Mouse (Mus musculus): ENCODE results near the gene Cntrob. TPM values are rescaled to one million over a fixed set of nuclear protein-coding genes. Genes with fewer than 3 reads are reported as not detected.
"Not testable (repeated sequence)": the region's sequence is repeated elsewhere in the genome, so short reads cannot be mapped to it uniquely, and the experiment has no call there.

The Cntrob gene
- polyA plus RNA-seq, 1 experiment from 2014 or later: 10.3 TPM

- H3K4me3 ChIP-seq (ENCODE audit: low read depth, low read length): no peak overlapping the region
- no peak overlapping the region for H3K27ac ChIP-seq (ENCODE audit: low read depth, low read length)
- peak overlapping the region; percentile 80; the same call in 1 of the 2 replicates for H3K9ac ChIP-seq (replicated peaks; ENCODE audit: low read depth, low read length)
- H3K4me2 ChIP-seq (ENCODE audit: low read depth, low read length): peak overlapping the region; percentile 66; the same call in 1 of the 2 replicates
- H3K27me3 ChIP-seq (ENCODE audit: control insufficient read depth, insufficient read depth, low read length): no peaks in the 10 kb centered on the region
- peaks cover 34% of the 10 kb centered on the region for H3K4me1 ChIP-seq (ENCODE audit: control insufficient read depth, insufficient read depth, low read length)
- WGBS: 63% methylated on average over 6 of the region's 6 CpGs
- ATAC-seq (ENCODE audit: low read depth): no peak
- H3K9me3 ChIP-seq (ENCODE audit: control insufficient read depth, low read length): no peaks in the 10 kb centered on the region
- H3K36me3 ChIP-seq (ENCODE audit: control insufficient read depth, insufficient read depth, low read length): no peaks in the 10 kb centered on the region; the same call in 1 of the 2 replicates
Observed at GRCm38 (mm10) chr11:69322010-69322409, 1.6 kb downstream of the Cntrob start.

- Histone ChIP-seq H3K4me1 (ENCODE audit: control insufficient read depth, insufficient read depth, low read length) (peaks cover 30% of the 10 kb centered on the region), H3K27me3 (ENCODE audit: control insufficient read depth, insufficient read depth, low read length) (no peaks in the 10 kb centered on the region), H3K4me2 (ENCODE audit: low read depth, low read length) (peak overlapping the region; percentile 66; the same call in 1 of the 2 replicates), H3K4me3 (ENCODE audit: low read depth, low read length) (no peak overlapping the region), H3K9ac (replicated peaks; ENCODE audit: low read depth, low read length) (no peak overlapping the region), H3K9me3 (ENCODE audit: control insufficient read depth, low read length) (no peaks in the 10 kb centered on the region), H3K27ac (ENCODE audit: low read depth, low read length) (no peak overlapping the region), H3K36me3 (ENCODE audit: control insufficient read depth, insufficient read depth, low read length) (no peaks in the 10 kb centered on the region; the same call in 1 of the 2 replicates)
- no peak for ATAC-seq (ENCODE audit: low read depth)
- 86% methylated on average over 6 of the region's 6 CpGs for WGBS
Observed at GRCm38 (mm10) chr11:69321580-69321979, 2.0 kb downstream of the Cntrob start.

DNA sequence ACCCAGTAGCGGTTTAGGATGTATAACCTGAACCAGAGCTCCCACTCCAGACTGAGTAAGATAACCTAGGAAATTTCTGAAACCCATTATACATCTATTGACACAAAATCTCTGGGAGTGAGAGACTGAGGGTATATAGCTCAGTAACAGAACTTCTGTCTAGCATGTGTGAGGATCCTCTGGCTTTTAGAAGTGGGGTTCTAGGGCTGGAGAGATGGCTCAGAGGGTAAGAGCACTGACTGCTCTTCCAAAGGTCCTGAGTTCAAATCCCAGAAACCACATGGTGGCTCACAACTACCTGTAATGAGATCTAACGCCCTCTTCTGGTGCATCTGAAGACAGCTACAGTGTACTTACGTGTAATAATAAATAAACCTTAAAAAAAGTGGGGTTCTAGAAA lies 5.6 kb downstream of the Cntrob start:
- H3K27ac ChIP-seq (ENCODE audit: low read depth, low read length); H3K27me3 ChIP-seq (ENCODE audit: control insufficient read depth, insufficient read depth, low read length); H3K36me3 ChIP-seq (ENCODE audit: control insufficient read depth, insufficient read depth, low read length); H3K9me3 ChIP-seq (ENCODE audit: control insufficient read depth, low read length); ATAC-seq (ENCODE audit: low read depth); H3K9ac ChIP-seq (replicated peaks; ENCODE audit: low read depth, low read length); H3K4me2 ChIP-seq (ENCODE audit: low read depth, low read length); H3K4me3 ChIP-seq (ENCODE audit: low read depth, low read length): not testable (repeated sequence)
- 91% methylated on average over 3 of the region's 3 CpGs for WGBS
- H3K4me1 ChIP-seq (ENCODE audit: control insufficient read depth, insufficient read depth, low read length): peaks cover 16% of the 10 kb centered on the region

- H3K9me3 ChIP-seq (ENCODE audit: control insufficient read depth, low read length): no peaks in the 10 kb centered on the region
- no peaks in the 10 kb centered on the region for H3K4me1 ChIP-seq (ENCODE audit: control insufficient read depth, insufficient read depth, low read length)
- H3K27me3 ChIP-seq (ENCODE audit: control insufficient read depth, insufficient read depth, low read length): no peaks in the 10 kb centered on the region
- no peak for ATAC-seq (ENCODE audit: low read depth)
- H3K4me2 ChIP-seq (ENCODE audit: low read depth, low read length): no peak overlapping the region
- no peak overlapping the region for H3K9ac ChIP-seq (replicated peaks; ENCODE audit: low read depth, low read length)
- WGBS: 95% methylated on average over 6 of the region's 6 CpGs
- no peak overlapping the region for H3K4me3 ChIP-seq (ENCODE audit: low read depth, low read length)
- no peaks in the 10 kb centered on the region; the same call in 1 of the 2 replicates for H3K36me3 ChIP-seq (ENCODE audit: control insufficient read depth, insufficient read depth, low read length)
- no peak overlapping the region for H3K27ac ChIP-seq (ENCODE audit: low read depth, low read length)
Observed at GRCm38 (mm10) chr11:69316361-69316760, 7.2 kb downstream of the Cntrob start.

DNA sequence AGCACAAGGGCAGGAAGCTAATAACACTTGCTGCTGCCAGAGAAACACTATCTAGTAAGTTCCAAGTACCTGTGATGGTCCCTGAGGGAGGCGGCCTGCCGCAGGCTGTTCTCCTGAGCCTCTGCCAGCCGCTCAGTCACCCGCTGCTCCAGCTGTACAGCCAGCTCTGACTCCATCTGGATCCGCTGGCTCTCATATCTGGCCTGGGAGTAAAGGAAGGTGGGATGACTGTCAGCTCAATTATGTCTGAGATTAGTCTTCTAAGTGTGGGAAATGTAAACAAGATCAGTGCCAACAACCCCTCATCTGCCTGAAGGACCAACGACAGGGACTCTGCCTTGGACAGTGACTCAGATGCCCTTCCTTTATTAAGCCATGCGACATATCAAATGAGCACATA lies 12.3 kb downstream of the Cntrob start:
- Histone ChIP-seq H3K27me3 (ENCODE audit: control insufficient read depth, insufficient read depth, low read length) (no peaks in the 10 kb centered on the region), H3K9ac (replicated peaks; ENCODE audit: low read depth, low read length) (no peak overlapping the region), H3K4me3 (ENCODE audit: low read depth, low read length) (no peak overlapping the region), H3K36me3 (ENCODE audit: control insufficient read depth, insufficient read depth, low read length) (peaks cover 35% of the 10 kb centered on the region), H3K9me3 (ENCODE audit: control insufficient read depth, low read length) (no peaks in the 10 kb centered on the region), H3K4me1 (ENCODE audit: control insufficient read depth, insufficient read depth, low read length) (no peaks in the 10 kb centered on the region), H3K27ac (ENCODE audit: low read depth, low read length) (peak overlapping the region; percentile 7; the same call in 1 of the 2 replicates), H3K4me2 (ENCODE audit: low read depth, low read length) (no peak overlapping the region)
- WGBS: 80% methylated on average over 7 of the region's 7 CpGs
- ATAC-seq (ENCODE audit: low read depth): no peak

GRCm38 (mm10) chr11:69306039-69306438 lies 17.5 kb downstream of the Cntrob start:
- Histone ChIP-seq H3K27me3 (ENCODE audit: control insufficient read depth, insufficient read depth, low read length) (no peaks in the 10 kb centered on the region), H3K36me3 (ENCODE audit: control insufficient read depth, insufficient read depth, low read length) (peaks cover 51% of the 10 kb centered on the region), H3K27ac (ENCODE audit: low read depth, low read length) (no peak overlapping the region), H3K9me3 (ENCODE audit: control insufficient read depth, low read length) (no peaks in the 10 kb centered on the region), H3K4me2 (ENCODE audit: low read depth, low read length) (no peak overlapping the region), H3K4me3 (ENCODE audit: low read depth, low read length) (no peak overlapping the region), H3K4me1 (ENCODE audit: control insufficient read depth, insufficient read depth, low read length) (no peaks in the 10 kb centered on the region), H3K9ac (replicated peaks; ENCODE audit: low read depth, low read length) (no peak overlapping the region)
- no peak for ATAC-seq (ENCODE audit: low read depth)
- 91% methylated on average over 2 of the region's 2 CpGs for WGBS

- H3K27ac ChIP-seq (ENCODE audit: low read depth, low read length): no peak overlapping the region
- no peak for ATAC-seq (ENCODE audit: low read depth)
- H3K27me3 ChIP-seq (ENCODE audit: control insufficient read depth, insufficient read depth, low read length): no peaks in the 10 kb centered on the region
- no peaks in the 10 kb centered on the region for H3K4me1 ChIP-seq (ENCODE audit: control insufficient read depth, insufficient read depth, low read length)
- no peak overlapping the region for H3K9ac ChIP-seq (replicated peaks; ENCODE audit: low read depth, low read length)
- H3K36me3 ChIP-seq (ENCODE audit: control insufficient read depth, insufficient read depth, low read length): peaks cover 51% of the 10 kb centered on the region
- no peak overlapping the region for H3K4me3 ChIP-seq (ENCODE audit: low read depth, low read length)
- H3K9me3 ChIP-seq (ENCODE audit: control insufficient read depth, low read length): no peaks in the 10 kb centered on the region
- no peak overlapping the region for H3K4me2 ChIP-seq (ENCODE audit: low read depth, low read length)
- 94% methylated on average over 9 of the region's 9 CpGs for WGBS
Observed at GRCm38 (mm10) chr11:69305291-69305690, 18.3 kb downstream of the Cntrob start.

DNA sequence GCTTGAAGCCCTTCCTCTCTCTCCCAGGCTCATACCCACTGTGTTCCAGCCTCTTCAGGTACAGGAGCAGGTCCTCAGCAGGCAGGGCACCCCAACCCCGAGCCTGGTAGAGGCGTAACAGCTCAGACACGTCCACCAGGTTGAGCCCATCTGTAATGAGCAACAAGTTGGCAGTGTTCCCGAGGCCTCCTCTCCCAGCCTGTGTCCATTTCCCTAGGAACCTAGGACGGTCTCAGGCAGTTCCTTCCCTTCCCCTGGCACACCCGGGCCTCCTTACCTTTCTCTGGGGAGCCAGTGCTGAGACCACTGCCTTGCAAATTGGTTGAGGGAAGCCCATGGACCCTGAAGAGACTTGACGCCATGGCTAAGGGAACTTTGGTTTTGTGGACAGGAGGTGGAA lies 20.8 kb downstream of the Cntrob start:
- no peak overlapping the region for H3K9ac ChIP-seq (replicated peaks; ENCODE audit: low read depth, low read length)
- H3K9me3 ChIP-seq (ENCODE audit: control insufficient read depth, low read length): no peaks in the 10 kb centered on the region
- peaks cover 36% of the 10 kb centered on the region for H3K36me3 ChIP-seq (ENCODE audit: control insufficient read depth, insufficient read depth, low read length)
- no peak overlapping the region for H3K27ac ChIP-seq (ENCODE audit: low read depth, low read length)
- 88% methylated on average over 7 of the region's 7 CpGs for WGBS
- no peak for ATAC-seq (ENCODE audit: low read depth)
- no peaks in the 10 kb centered on the region for H3K27me3 ChIP-seq (ENCODE audit: control insufficient read depth, insufficient read depth, low read length)
- H3K4me3 ChIP-seq (ENCODE audit: low read depth, low read length): no peak overlapping the region
- H3K4me2 ChIP-seq (ENCODE audit: low read depth, low read length): no peak overlapping the region
- H3K4me1 ChIP-seq (ENCODE audit: control insufficient read depth, insufficient read depth, low read length): no peaks in the 10 kb centered on the region

DNA sequence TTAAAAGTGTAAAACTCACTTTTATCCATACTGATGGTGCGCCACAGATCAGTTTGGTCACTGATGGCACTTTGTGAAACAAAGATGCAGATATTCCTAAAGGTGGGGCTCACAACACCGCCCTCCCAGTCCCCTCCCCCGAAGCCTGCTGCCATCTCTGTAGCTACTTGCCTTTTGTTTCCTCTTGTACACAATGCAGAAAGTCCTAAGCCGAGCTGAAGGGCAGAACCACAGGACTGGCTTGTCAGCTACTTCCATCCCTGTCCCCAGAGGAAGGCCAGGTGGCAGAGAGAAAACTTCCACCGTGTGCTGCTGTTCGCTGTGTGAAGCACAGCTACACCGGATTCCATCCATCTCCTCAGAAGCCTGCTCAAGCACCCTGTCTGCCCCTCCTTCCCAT lies 25.3 kb downstream of the Cntrob start:
- H3K27ac ChIP-seq (ENCODE audit: low read depth, low read length): no peak overlapping the region
- H3K4me3 ChIP-seq (ENCODE audit: low read depth, low read length): no peak overlapping the region
- H3K9ac ChIP-seq (replicated peaks; ENCODE audit: low read depth, low read length): no peak overlapping the region
- H3K4me2 ChIP-seq (ENCODE audit: low read depth, low read length): no peak overlapping the region
- peaks cover 17% of the 10 kb centered on the region; the same call in 1 of the 2 replicates for H3K36me3 ChIP-seq (ENCODE audit: control insufficient read depth, insufficient read depth, low read length)
- no peaks in the 10 kb centered on the region for H3K9me3 ChIP-seq (ENCODE audit: control insufficient read depth, low read length)
- 75% methylated on average over 7 of the region's 7 CpGs for WGBS
- H3K4me1 ChIP-seq (ENCODE audit: control insufficient read depth, insufficient read depth, low read length): no peaks in the 10 kb centered on the region
- ATAC-seq (ENCODE audit: low read depth): no peak
- no peaks in the 10 kb centered on the region for H3K27me3 ChIP-seq (ENCODE audit: control insufficient read depth, insufficient read depth, low read length)

Data from neural tube, embryonic 14.5 days (tissue).